Mouse (Mus musculus) lung, postnatal 0 days (tissue): Measurements from ENCODE around the gene Emilin2.
A peak's percentile ranks its signal among the peaks of the same experiment; 100 is the strongest.

Experiments used
- CTCF ChIP-seq: IDR thresholded peaks from 2 replicates; pipeline ENCODE4 v1.5.1; 2016; ENCODE audit warnings: antibody characterized with exemption, mild to moderate bottlenecking
- EP300 ChIP-seq: IDR thresholded peaks from 2 replicates; pipeline ENCODE4 v1.6.1; 2016; ENCODE audit warnings: antibody characterized with exemption, mild to moderate bottlenecking, control low read depth

DNA sequence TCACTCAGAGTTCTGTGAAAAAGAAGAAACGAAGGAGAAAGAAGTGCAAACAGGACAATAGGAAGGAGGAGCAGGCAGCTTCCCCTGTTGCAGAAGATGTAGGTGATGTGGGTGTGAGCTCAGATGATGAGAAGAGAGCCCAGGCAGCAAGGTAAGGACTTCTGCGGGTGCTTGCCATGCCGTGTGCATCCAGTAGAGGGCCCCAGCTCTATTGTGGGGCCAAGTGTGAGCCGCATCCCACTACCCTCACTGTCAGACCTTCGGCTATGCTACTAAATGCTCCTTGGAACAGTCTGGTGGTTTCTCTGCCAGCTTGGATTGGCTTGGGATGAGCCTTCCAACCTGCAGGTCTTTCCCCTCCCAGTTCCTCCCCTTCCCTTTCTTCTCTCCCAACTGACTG is 86.7 kb downstream of the Emilin2 start:
- TF ChIP-seq CTCF (peak; percentile 64), EP300 (no peak)
